In the genomic region with DNA sequence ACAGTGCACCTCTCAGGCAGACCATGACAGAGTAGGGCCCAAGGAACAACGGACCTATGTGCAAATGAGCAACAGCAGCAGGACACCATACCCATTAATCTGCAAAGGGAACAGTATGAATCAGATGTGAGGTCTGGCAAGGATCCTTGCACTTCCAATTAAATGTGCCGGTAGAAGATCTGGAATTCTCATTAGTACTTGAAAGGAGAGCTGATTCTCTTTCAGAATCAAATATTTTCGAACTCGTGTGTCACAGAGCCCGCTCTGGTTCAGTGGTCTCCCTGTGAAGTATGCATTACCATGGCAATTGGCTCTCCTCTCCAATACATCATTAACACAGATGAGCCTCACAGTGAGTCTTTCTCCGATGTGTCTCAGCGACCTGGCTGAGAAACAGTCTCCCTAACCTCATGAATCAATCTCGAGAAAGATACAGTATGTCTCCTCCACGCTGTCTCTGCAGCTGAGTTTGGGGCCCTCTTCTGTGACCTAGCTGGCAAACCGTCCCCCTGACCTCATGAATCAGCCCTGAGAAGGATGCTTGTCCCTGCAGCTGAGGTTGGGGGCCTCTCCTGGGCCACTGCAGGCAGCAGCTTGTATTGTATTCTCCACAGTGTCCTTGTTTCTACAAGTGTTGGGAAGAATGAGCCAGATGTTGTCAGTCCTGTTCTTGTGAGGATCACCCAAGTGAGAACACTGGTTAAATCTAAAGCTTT, we compare ENCODE assay signal across 10 mouse cellular contexts.
A peak's percentile ranks its signal among the peaks of the same experiment; 100 is the strongest.
DNase-seq lines count a peak whose midpoint lies in the region; ATAC-seq lines count a peak whose summit lies in the region.
"Had no signal": no experiment of that assay in that cellular context is flagged by ENCODE, and none has a peak within 500 bp of the region (broad histone marks: within the 10 kb centered on the region; RNA-seq: fewer than 3 reads in every experiment).

No protein-coding gene starts in this region.

- no peak overlapping the region for H3K4me3 ChIP-seq in kidney, embryonic 15.5 days (replicated peaks)
- no peak overlapping the region for H3K4me3 ChIP-seq in forebrain, embryonic 14.5 days (ENCODE audit: low read depth, low read length)
- H3K4me3 ChIP-seq in hindbrain, embryonic 16.5 days (ENCODE audit: low read length) = no peak overlapping the region
- H3K4me3 ChIP-seq in neural tube, embryonic 11.5 days (ENCODE audit: low read depth, low read length) = no peak overlapping the region

- peak overlapping the region; percentile 64 for H3K27ac ChIP-seq in kidney, embryonic 15.5 days
- peak overlapping the region; percentile 66 for H3K27ac ChIP-seq in forebrain, embryonic 14.5 days (ENCODE audit: low read depth, low read length)
- H3K27ac ChIP-seq in hindbrain, embryonic 16.5 days (ENCODE audit: low read depth, low read length) = peak overlapping the region; percentile 52
- H3K27ac ChIP-seq in neural tube, embryonic 11.5 days (ENCODE audit: low read depth, low read length) = no peak overlapping the region

- no peak for DNase-seq in kidney, postnatal 4 days
- peak; percentile 85 for DNase-seq in forebrain, embryonic 14.5 days (ENCODE audit: low spot score)
- peak; percentile 44 for DNase-seq in neural tube, embryonic 11.5 days (ENCODE audit: low spot score)
- DNase-seq in heart, adult 8-10 months (ENCODE audit: low spot score) = no peak
- no peak for DNase-seq in adipocyte (ENCODE audit: low spot score)
- DNase-seq: heart, adult 2 months; lung, postnatal 14 days had no signal

- no peaks in the 10 kb centered on the region for H3K27me3 ChIP-seq in kidney, embryonic 15.5 days
- H3K27me3 ChIP-seq in forebrain, embryonic 14.5 days (replicated peaks; ENCODE audit: control insufficient read depth, insufficient read depth, low read length) = no peaks in the 10 kb centered on the region
- no peaks in the 10 kb centered on the region for H3K27me3 ChIP-seq in hindbrain, embryonic 16.5 days (replicated peaks; ENCODE audit: control insufficient read depth, insufficient read depth, low read length)
- H3K27me3 ChIP-seq in neural tube, embryonic 11.5 days (ENCODE audit: control insufficient read depth, insufficient read depth, low read length) = no peaks in the 10 kb centered on the region

- no peaks in the 10 kb centered on the region for H3K9me3 ChIP-seq in kidney, embryonic 15.5 days (replicated peaks)
- no peaks in the 10 kb centered on the region for H3K9me3 ChIP-seq in forebrain, embryonic 14.5 days (replicated peaks; ENCODE audit: control insufficient read depth, low read length)
- no peaks in the 10 kb centered on the region for H3K9me3 ChIP-seq in hindbrain, embryonic 16.5 days (ENCODE audit: control insufficient read depth, low read length)
- H3K9me3 ChIP-seq in neural tube, embryonic 11.5 days (ENCODE audit: control insufficient read depth, low read length) = no peaks in the 10 kb centered on the region
- H3K9me3 ChIP-seq: G1E had no signal

- H3K4me1 ChIP-seq in kidney, embryonic 15.5 days = peaks cover 54% of the 10 kb centered on the region
- H3K4me1 ChIP-seq in forebrain, embryonic 14.5 days (ENCODE audit: control insufficient read depth, insufficient read depth, low read length) = peaks cover 40% of the 10 kb centered on the region
- H3K4me1 ChIP-seq in hindbrain, embryonic 16.5 days (ENCODE audit: control insufficient read depth, insufficient read depth, low read depth, low read length) = peaks cover 44% of the 10 kb centered on the region
- H3K4me1 ChIP-seq in neural tube, embryonic 11.5 days (ENCODE audit: control insufficient read depth, insufficient read depth, low read length) = peaks cover 8% of the 10 kb centered on the region

- H3K9ac ChIP-seq in kidney, embryonic 15.5 days = no peak overlapping the region
- no peak overlapping the region for H3K9ac ChIP-seq in forebrain, embryonic 14.5 days (ENCODE audit: low read length)
- H3K9ac ChIP-seq in hindbrain, embryonic 16.5 days (ENCODE audit: low read depth, low read length) = no peak overlapping the region
- no peak overlapping the region for H3K9ac ChIP-seq in neural tube, embryonic 11.5 days (ENCODE audit: low read length)

- H3K4me2 ChIP-seq in kidney, embryonic 15.5 days = no peak overlapping the region
- no peak overlapping the region for H3K4me2 ChIP-seq in forebrain, embryonic 14.5 days (ENCODE audit: low read length)
- H3K4me2 ChIP-seq in hindbrain, embryonic 16.5 days (ENCODE audit: low read length) = no peak overlapping the region
- no peak overlapping the region for H3K4me2 ChIP-seq in neural tube, embryonic 11.5 days (ENCODE audit: low read depth)

- WGBS in kidney, embryonic 15.5 days = 29% methylated on average over 10 of the region's 10 CpGs
- WGBS in forebrain, embryonic 14.5 days = 18% methylated on average over 10 of the region's 10 CpGs
- 17% methylated on average over 10 of the region's 10 CpGs for WGBS in hindbrain, embryonic 16.5 days
- 39% methylated on average over 10 of the region's 10 CpGs for WGBS in neural tube, embryonic 11.5 days

- peak; percentile 89 for ATAC-seq in kidney, embryonic 15.5 days (replicated peaks; ENCODE audit: low FRiP score)
- ATAC-seq in forebrain, embryonic 14.5 days = peak; percentile 65; the same call in 1 of the 2 replicates
- ATAC-seq in hindbrain, embryonic 16.5 days = peak; percentile 56
- ATAC-seq in neural tube, embryonic 11.5 days (ENCODE audit: insufficient read depth, low FRiP score, low TSS enrichment) = no peak

- no peaks in the 10 kb centered on the region for H3K36me3 ChIP-seq in kidney, embryonic 15.5 days
- 0 out of 2 replicates have a peak, but pooled peaks cover 3% of the 10 kb centered on the region for H3K36me3 ChIP-seq in forebrain, embryonic 14.5 days (ENCODE audit: control insufficient read depth, insufficient read depth, low read length)
- no peaks in the 10 kb centered on the region for H3K36me3 ChIP-seq in hindbrain, embryonic 16.5 days (ENCODE audit: control insufficient read depth, insufficient read depth, low read length)
- H3K36me3 ChIP-seq in neural tube, embryonic 11.5 days (ENCODE audit: control insufficient read depth, insufficient read depth, low read length) = no peaks in the 10 kb centered on the region
- H3K36me3 ChIP-seq: G1E had no signal

Comparison
In these comparisons a context has a peak if more than half of its experiments do, and no peak if none do; other contexts are left out.
1. DNase-seq: peak in forebrain, embryonic 14.5 days (single experiment) and neural tube, embryonic 11.5 days (single experiment); none in kidney, postnatal 4 days (0 of 2), heart, adult 8-10 months (single experiment) and adipocyte (single experiment).